Mouse (Mus musculus) liver, adult 2 months (tissue): Measurements from ENCODE around the gene Mcrs1. TPM values are rescaled to one million over a fixed set of nuclear protein-coding genes. Genes with fewer than 3 reads are reported as not detected.

ENCODE experiments used
- DNase-seq: peaks from one replicate; pipeline ENCODE4 v3.0.0-alpha.2; 2011; ENCODE audit warnings: low read depth, low spot score; ENCODE audit errors: extremely low read depth
- H3K27ac ChIP-seq: fragments of 200-500 bp; replicated peaks from 2 replicates; pipeline ENCODE4 v1.5.1; 2012; ENCODE audit warnings: low read depth, mild to moderate bottlenecking, control low read depth, inconsistent platforms, low read length; ENCODE audit not compliant: insufficient read depth
- H3K27me3 ChIP-seq: fragments of 200-500 bp; 2 replicates; pipeline ENCODE4 v1.6.1; 2012; ENCODE audit warnings: mild to moderate bottlenecking, moderate library complexity, low read length, inconsistent platforms; ENCODE audit not compliant: control insufficient read depth, insufficient read depth
- H3K36me3 ChIP-seq: fragments of 200-500 bp; 2 replicates; pipeline ENCODE4 v1.6.1; 2012; ENCODE audit warnings: low read length, inconsistent platforms; ENCODE audit not compliant: control insufficient read depth, insufficient read depth
- H3K4me1 ChIP-seq: fragments of 200-500 bp; 2 replicates; pipeline ENCODE4 v1.6.1; 2011; ENCODE audit warnings: low read length; ENCODE audit not compliant: control insufficient read depth, insufficient read depth
- H3K4me3 ChIP-seq: fragments of 200-500 bp; 2 replicates; pipeline ENCODE4 v1.5.1; 2011; ENCODE audit warnings: low read depth, mild to moderate bottlenecking, control low read depth, low read length, moderate library complexity; ENCODE audit not compliant: insufficient read depth
- H3K79me2 ChIP-seq: fragments of 200-500 bp; 2 replicates; pipeline ENCODE4 v1.6.1; 2012; ENCODE audit warnings: inconsistent platforms, mild to moderate bottlenecking, low read length, moderate library complexity; ENCODE audit not compliant: control insufficient read depth, insufficient read depth
- H3K9ac ChIP-seq: fragments of 200-500 bp; 2 replicates; pipeline ENCODE4 v1.6.1; 2012; ENCODE audit warnings: low read depth, mild to moderate bottlenecking, control low read depth, inconsistent platforms, low read length
- CTCF ChIP-seq: fragments of 200-500 bp; IDR thresholded peaks from 2 replicates; pipeline ENCODE4 v1.5.1; 2011; ENCODE audit warnings: low read depth, low read length, control low read depth
- POLR2A ChIP-seq: fragments of 200-500 bp; IDR thresholded peaks from 2 replicates; pipeline ENCODE4 v1.6.1; 2011; ENCODE audit warnings: low read length, control low read depth; ENCODE audit not compliant: insufficient read depth; ENCODE audit errors: extremely low read depth
- WGBS: fragments of 180-500 bp; shearing (Covaris S2); methylation state at CpG from one replicate; pipeline ENCODE4 v1.1.7; 2018; 5-methylcytosine and 5-hydroxymethylcytosine counted together
- polyA plus RNA-seq: library from polyadenylated mRNA; depleted of rRNA; stranded (reverse); fragments of >200 nt; gene quantifications from 2 replicates; pipeline ENCODE4 v1.2.3, GENCODE M21; 2012; rRNA removed
- total RNA-seq: library from RNA; depleted of rRNA; stranded (reverse); fragments of >200 nt; gene quantifications from 2 replicates; pipeline ENCODE4 v1.2.3, GENCODE M21; 2014; rRNA removed

The Mcrs1 gene
- total and polyA plus RNA-seq, 2 experiments, result 10.8 to 15.0 TPM

DNA sequence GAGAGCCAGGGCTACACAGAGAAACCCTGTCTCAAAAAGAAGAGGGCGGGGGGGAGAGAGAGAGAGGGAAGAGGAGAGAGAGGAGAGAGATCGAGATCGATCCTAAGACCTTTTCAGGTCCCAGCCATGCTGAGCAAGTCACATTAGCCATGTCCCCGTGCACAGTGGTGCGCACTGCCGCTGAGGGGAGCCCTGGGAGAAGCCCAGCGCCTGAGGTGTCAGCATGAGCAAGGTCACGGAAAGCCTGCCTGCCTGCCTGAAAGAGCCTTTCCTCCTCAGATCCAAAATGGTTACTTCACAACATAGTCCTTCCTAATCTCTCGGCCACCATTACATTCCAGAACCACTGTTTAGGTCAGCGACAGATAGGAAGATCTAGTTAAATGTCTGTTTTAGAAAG lies 57.4 kb downstream of the Mcrs1 start:
- no peak for DNase-seq
- Histone ChIP-seq H3K36me3 (no peaks in the 10 kb centered on the region; the same call in 1 of the 2 replicates), H3K9ac (no peak overlapping the region), H3K79me2 (no peaks in the 10 kb centered on the region), H3K4me3 (no peak overlapping the region), H3K27me3 (no peaks in the 10 kb centered on the region), H3K27ac (no peak overlapping the region), H3K4me1 (no peaks in the 10 kb centered on the region)
- no peak for TF ChIP-seq POLR2A
- TF ChIP-seq CTCF, result no peak
- 92% methylated on average over 10 of the region's 10 CpGs for WGBS

Other genes starting within 250 kb of the Mcrs1 start
- gene Tuba1c, start 222.1 kb downstream of the Mcrs1 start, total RNA-seq, result 60.9 and 85.4 TPM in 2 replicates
- 281 and 339 TPM in 2 replicates for gene Tuba1c, start 222.1 kb downstream of the Mcrs1 start, polyA plus RNA-seq
- 0.07 and 0.09 TPM in 2 replicates for gene Prph, start 196.8 kb downstream of the Mcrs1 start, total RNA-seq
- 0.09 and 0.39 TPM in 2 replicates for gene Prph, start 196.8 kb downstream of the Mcrs1 start, polyA plus RNA-seq
- gene Troap, start 177.4 kb downstream of the Mcrs1 start, total RNA-seq, result 0.34 TPM in 1 of 2 replicates, not detected in the other
- gene Troap, start 177.4 kb downstream of the Mcrs1 start, polyA plus RNA-seq, result not detected in 2 replicates
- gene C1ql4, start 164.1 kb downstream of the Mcrs1 start, total RNA-seq, result not detected in 2 replicates
- gene C1ql4, start 164.1 kb downstream of the Mcrs1 start, polyA plus RNA-seq, result 0.10 and 0.11 TPM in 2 replicates
- 146 and 151 TPM in 2 replicates for gene Dnajc22, start 158.8 kb downstream of the Mcrs1 start, total RNA-seq
- 119 and 120 TPM in 2 replicates for gene Dnajc22, start 158.8 kb downstream of the Mcrs1 start, polyA plus RNA-seq
- 2.7 and 3.2 TPM in 2 replicates for gene Spats2, start 126.0 kb downstream of the Mcrs1 start, total RNA-seq
- gene Spats2, start 126.0 kb downstream of the Mcrs1 start, polyA plus RNA-seq, result 2.5 and 2.9 TPM in 2 replicates
- 0.09 TPM in 1 of 2 replicates, not detected in the other for gene Kcnh3, start 27.1 kb downstream of the Mcrs1 start, total RNA-seq
- 0.06 TPM in 1 of 2 replicates, not detected in the other for gene Kcnh3, start 27.1 kb downstream of the Mcrs1 start, polyA plus RNA-seq
- 7.9 and 8.6 TPM in 2 replicates for gene Prpf40b, start 43.1 kb upstream of the Mcrs1 start, total RNA-seq
- 15.8 and 27.9 TPM in 2 replicates for gene Prpf40b, start 43.1 kb upstream of the Mcrs1 start, polyA plus RNA-seq
- under 0.01 TPM in 1 of 2 replicates, not detected in the other for gene Fam186b, start 43.9 kb upstream of the Mcrs1 start, total RNA-seq
- gene Fam186b, start 43.9 kb upstream of the Mcrs1 start, polyA plus RNA-seq, result 0.02 TPM in 1 of 2 replicates, not detected in the other
- 1.3 and 2.5 TPM in 2 replicates for gene Fmnl3, start 118.5 kb upstream of the Mcrs1 start, total RNA-seq
- gene Fmnl3, start 118.5 kb upstream of the Mcrs1 start, polyA plus RNA-seq, result 1.7 and 2.2 TPM in 2 replicates
- 699 and 816 TPM in 2 replicates for gene Tmbim6, start 140.9 kb upstream of the Mcrs1 start, total RNA-seq
- gene Tmbim6, start 140.9 kb upstream of the Mcrs1 start, polyA plus RNA-seq, result 2,160 and 2,362 TPM in 2 replicates
- 0.09 and 0.27 TPM in 2 replicates for gene Nckap5l, start 205.8 kb upstream of the Mcrs1 start, total RNA-seq
- 0.31 and 0.56 TPM in 2 replicates for gene Nckap5l, start 205.8 kb upstream of the Mcrs1 start, polyA plus RNA-seq
- 3.1 and 3.2 TPM in 2 replicates for gene Bcdin3d, start 222.8 kb upstream of the Mcrs1 start, total RNA-seq
- gene Bcdin3d, start 222.8 kb upstream of the Mcrs1 start, polyA plus RNA-seq, result 3.1 and 3.6 TPM in 2 replicates